Mouse (Mus musculus): ENCODE results near the gene Gm20388. TPM values are rescaled to one million over a fixed set of nuclear protein-coding genes. Genes with fewer than 3 reads are reported as not detected.

Gene Gm20388
- polyA plus RNA-seq, 1 experiment from 2014 or later, result not detected

GRCm38 (mm10) chr8:120824638-120825037, 914.0 kb downstream of the Gm20388 start:
- Histone ChIP-seq H3K27me3 (ENCODE audit: control insufficient read depth, insufficient read depth, low read length) (no peaks in the 10 kb centered on the region), H3K4me3 (ENCODE audit: low read depth, low read length) (no peak overlapping the region), H3K4me2 (no peak overlapping the region), H3K4me1 (ENCODE audit: control insufficient read depth, insufficient read depth, low read length) (no peaks in the 10 kb centered on the region), H3K36me3 (ENCODE audit: control insufficient read depth, insufficient read depth, low read length) (no peaks in the 10 kb centered on the region), H3K9ac (ENCODE audit: low read length) (no peak overlapping the region), H3K27ac (ENCODE audit: low read depth, low read length) (no peak overlapping the region), H3K9me3 (ENCODE audit: control insufficient read depth, low read length) (peaks cover 4% of the 10 kb centered on the region; the same call in 1 of the 2 replicates)
- 79% methylated on average over 6 of the region's 7 CpGs for WGBS
- ATAC-seq (ENCODE audit: low FRiP score) (no peak), DNase-seq (ENCODE audit: low spot score, missing footprints) (no peak)

GRCm38 (mm10) chr8:120828279-120828678, 917.6 kb downstream of the Gm20388 start:
- no peaks in the 10 kb centered on the region for H3K27me3 ChIP-seq (ENCODE audit: control insufficient read depth, insufficient read depth, low read length)
- no peak overlapping the region for H3K4me2 ChIP-seq
- H3K4me3 ChIP-seq (ENCODE audit: low read depth, low read length), result no peak overlapping the region
- H3K9ac ChIP-seq (ENCODE audit: low read length), result no peak overlapping the region
- 11% methylated on average over 14 of the region's 14 CpGs for WGBS
- DNase-seq (ENCODE audit: low spot score, missing footprints) (peak; percentile 91), ATAC-seq (ENCODE audit: low FRiP score) (no peak)
- H3K9me3 ChIP-seq (ENCODE audit: control insufficient read depth, low read length), result peaks cover 4% of the 10 kb centered on the region; the same call in 1 of the 2 replicates
- peaks cover 6% of the 10 kb centered on the region for H3K4me1 ChIP-seq (ENCODE audit: control insufficient read depth, insufficient read depth, low read length)
- H3K36me3 ChIP-seq (ENCODE audit: control insufficient read depth, insufficient read depth, low read length), result no peaks in the 10 kb centered on the region
- no peak overlapping the region for H3K27ac ChIP-seq (ENCODE audit: low read depth, low read length)

- ATAC-seq (ENCODE audit: low FRiP score) (no peak), DNase-seq (ENCODE audit: low spot score, missing footprints) (no peak)
- H3K4me2 ChIP-seq, result no peak overlapping the region
- WGBS, result 89% methylated on average over 12 of the region's 12 CpGs
- H3K4me3 ChIP-seq (ENCODE audit: low read depth, low read length), result no peak overlapping the region
- H3K4me1 ChIP-seq (ENCODE audit: control insufficient read depth, insufficient read depth, low read length), result peaks cover 6% of the 10 kb centered on the region
- H3K27me3 ChIP-seq (ENCODE audit: control insufficient read depth, insufficient read depth, low read length), result no peaks in the 10 kb centered on the region
- H3K9ac ChIP-seq (ENCODE audit: low read length), result no peak overlapping the region
- H3K36me3 ChIP-seq (ENCODE audit: control insufficient read depth, insufficient read depth, low read length), result no peaks in the 10 kb centered on the region
- no peak overlapping the region for H3K27ac ChIP-seq (ENCODE audit: low read depth, low read length)
- H3K9me3 ChIP-seq (ENCODE audit: control insufficient read depth, low read length), result no peaks in the 10 kb centered on the region
Observed at GRCm38 (mm10) chr8:120830661-120831060, 920.0 kb downstream of the Gm20388 start.

GRCm38 (mm10) chr8:120832022-120832421, 921.4 kb downstream of the Gm20388 start:
- no peak for DNase-seq (ENCODE audit: low spot score, missing footprints)
- no peak overlapping the region for H3K9ac ChIP-seq (ENCODE audit: low read length)
- H3K27me3 ChIP-seq (ENCODE audit: control insufficient read depth, insufficient read depth, low read length), result no peaks in the 10 kb centered on the region

GRCm38 (mm10) chr8:120833196-120833595, 922.6 kb downstream of the Gm20388 start:
- Histone ChIP-seq H3K27me3 (ENCODE audit: control insufficient read depth, insufficient read depth, low read length) (no peaks in the 10 kb centered on the region), H3K9ac (ENCODE audit: low read length) (no peak overlapping the region), H3K27ac (ENCODE audit: low read depth, low read length) (no peak overlapping the region), H3K4me1 (ENCODE audit: control insufficient read depth, insufficient read depth, low read length) (peaks cover 6% of the 10 kb centered on the region), H3K4me3 (ENCODE audit: low read depth, low read length) (no peak overlapping the region), H3K36me3 (ENCODE audit: control insufficient read depth, insufficient read depth, low read length) (no peaks in the 10 kb centered on the region), H3K4me2 (no peak overlapping the region), H3K9me3 (ENCODE audit: control insufficient read depth, low read length) (no peaks in the 10 kb centered on the region)
- WGBS, result 13% methylated on average over 4 of the region's 4 CpGs
- DNase-seq (ENCODE audit: low spot score, missing footprints) (no peak), ATAC-seq (ENCODE audit: low FRiP score) (no peak)

More at GRCm38 (mm10) chr8:120832022-120832421, 921.4 kb downstream of the Gm20388 start:
- no peak for ATAC-seq (ENCODE audit: low FRiP score)
- peaks cover 6% of the 10 kb centered on the region for H3K4me1 ChIP-seq (ENCODE audit: control insufficient read depth, insufficient read depth, low read length)
- H3K27ac ChIP-seq (ENCODE audit: low read depth, low read length), result no peak overlapping the region
- 29% methylated on average over 10 of the region's 14 CpGs for WGBS
- H3K4me2 ChIP-seq, result no peak overlapping the region
- no peak overlapping the region for H3K4me3 ChIP-seq (ENCODE audit: low read depth, low read length)
- H3K36me3 ChIP-seq (ENCODE audit: control insufficient read depth, insufficient read depth, low read length), result no peaks in the 10 kb centered on the region
- no peaks in the 10 kb centered on the region for H3K9me3 ChIP-seq (ENCODE audit: control insufficient read depth, low read length)

- 76% methylated on average over 14 of the region's 14 CpGs for WGBS
- Histone ChIP-seq H3K36me3 (ENCODE audit: control insufficient read depth, insufficient read depth, low read length) (no peaks in the 10 kb centered on the region), H3K9ac (ENCODE audit: low read length) (no peak overlapping the region), H3K27ac (ENCODE audit: low read depth, low read length) (no peak overlapping the region), H3K27me3 (ENCODE audit: control insufficient read depth, insufficient read depth, low read length) (no peaks in the 10 kb centered on the region), H3K4me3 (ENCODE audit: low read depth, low read length) (no peak overlapping the region), H3K4me1 (ENCODE audit: control insufficient read depth, insufficient read depth, low read length) (no peaks in the 10 kb centered on the region), H3K9me3 (ENCODE audit: control insufficient read depth, low read length) (no peaks in the 10 kb centered on the region), H3K4me2 (no peak overlapping the region)
- DNase-seq (ENCODE audit: low spot score, missing footprints) (no peak), ATAC-seq (ENCODE audit: low FRiP score) (no peak)
Observed at GRCm38 (mm10) chr8:120839031-120839430, 928.4 kb downstream of the Gm20388 start.

GRCm38 (mm10) chr8:120843084-120843483, 932.4 kb downstream of the Gm20388 start:
- H3K9ac ChIP-seq (ENCODE audit: low read length), result no peak overlapping the region
- no peak for ATAC-seq (ENCODE audit: low FRiP score)
- no peak for DNase-seq (ENCODE audit: low spot score, missing footprints)
- H3K36me3 ChIP-seq (ENCODE audit: control insufficient read depth, insufficient read depth, low read length), result no peaks in the 10 kb centered on the region
- H3K4me1 ChIP-seq (ENCODE audit: control insufficient read depth, insufficient read depth, low read length), result no peaks in the 10 kb centered on the region
- no peaks in the 10 kb centered on the region for H3K27me3 ChIP-seq (ENCODE audit: control insufficient read depth, insufficient read depth, low read length)
- 83% methylated on average over 7 of the region's 7 CpGs for WGBS
- H3K4me2 ChIP-seq, result no peak overlapping the region
- no peaks in the 10 kb centered on the region for H3K9me3 ChIP-seq (ENCODE audit: control insufficient read depth, low read length)
- H3K4me3 ChIP-seq (ENCODE audit: low read depth, low read length), result no peak overlapping the region
- no peak overlapping the region for H3K27ac ChIP-seq (ENCODE audit: low read depth, low read length)

GRCm38 (mm10) chr8:120846018-120846417, 935.4 kb downstream of the Gm20388 start:
- DNase-seq (ENCODE audit: low spot score, missing footprints) (no peak), ATAC-seq (ENCODE audit: low FRiP score) (no peak)
- no peak overlapping the region for H3K9ac ChIP-seq (ENCODE audit: low read length)
- H3K27ac ChIP-seq (ENCODE audit: low read depth, low read length), result no peak overlapping the region
- H3K9me3 ChIP-seq (ENCODE audit: control insufficient read depth, low read length), result no peaks in the 10 kb centered on the region
- WGBS, result 78% methylated on average over 5 of the region's 5 CpGs
- H3K4me3 ChIP-seq (ENCODE audit: low read depth, low read length), result no peak overlapping the region
- no peaks in the 10 kb centered on the region for H3K36me3 ChIP-seq (ENCODE audit: control insufficient read depth, insufficient read depth, low read length)
- no peak overlapping the region for H3K4me2 ChIP-seq
- H3K4me1 ChIP-seq (ENCODE audit: control insufficient read depth, insufficient read depth, low read length), result no peaks in the 10 kb centered on the region
- no peaks in the 10 kb centered on the region for H3K27me3 ChIP-seq (ENCODE audit: control insufficient read depth, insufficient read depth, low read length)

GRCm38 (mm10) chr8:120847279-120847678, 936.6 kb downstream of the Gm20388 start:
- DNase-seq (ENCODE audit: low spot score, missing footprints) (no peak), ATAC-seq (ENCODE audit: low FRiP score) (no peak)
- Histone ChIP-seq H3K4me2 (no peak overlapping the region), H3K9ac (ENCODE audit: low read length) (no peak overlapping the region), H3K36me3 (ENCODE audit: control insufficient read depth, insufficient read depth, low read length) (no peaks in the 10 kb centered on the region), H3K4me1 (ENCODE audit: control insufficient read depth, insufficient read depth, low read length) (no peaks in the 10 kb centered on the region), H3K4me3 (ENCODE audit: low read depth, low read length) (no peak overlapping the region), H3K27me3 (ENCODE audit: control insufficient read depth, insufficient read depth, low read length) (no peaks in the 10 kb centered on the region), H3K27ac (ENCODE audit: low read depth, low read length) (no peak overlapping the region), H3K9me3 (ENCODE audit: control insufficient read depth, low read length) (no peaks in the 10 kb centered on the region)
- WGBS, result 27% methylated on average over 4 of the region's 4 CpGs

- Histone ChIP-seq H3K27me3 (ENCODE audit: control insufficient read depth, insufficient read depth, low read length) (no peaks in the 10 kb centered on the region), H3K36me3 (ENCODE audit: control insufficient read depth, insufficient read depth, low read length) (no peaks in the 10 kb centered on the region), H3K4me1 (ENCODE audit: control insufficient read depth, insufficient read depth, low read length) (no peaks in the 10 kb centered on the region), H3K9ac (ENCODE audit: low read length) (no peak overlapping the region), H3K27ac (ENCODE audit: low read depth, low read length) (no peak overlapping the region), H3K4me2 (no peak overlapping the region), H3K4me3 (ENCODE audit: low read depth, low read length) (no peak overlapping the region), H3K9me3 (ENCODE audit: control insufficient read depth, low read length) (no peaks in the 10 kb centered on the region)
- DNase-seq (ENCODE audit: low spot score, missing footprints), result peak; percentile 84
- WGBS, result 16% methylated on average over 13 of the region's 14 CpGs
- no peak for ATAC-seq (ENCODE audit: low FRiP score)
Observed at GRCm38 (mm10) chr8:120847735-120848134, 937.1 kb downstream of the Gm20388 start.

Measured in midbrain, embryonic 11.5 days (tissue).